Mouse (Mus musculus) adrenal gland, postnatal 14 days (tissue): Measurements from ENCODE around the gene Rabep2. TPM values are rescaled to one million over a fixed set of nuclear protein-coding genes. Genes with fewer than 3 reads are reported as not detected.
"Not testable (repeated sequence)": the region's sequence is repeated elsewhere in the genome, so short reads cannot be mapped to it uniquely, and the experiment has no call there.

Source experiments
- DNase-seq: peaks from one replicate; pipeline ENCODE4 v3.0.0; 2021; ENCODE audit warnings: mixed read lengths
- total RNA-seq: library from RNA; stranded (reverse); gene quantifications from 2 replicates; pipeline ENCODE4 v1.2.3, GENCODE M21; 2021

The Rabep2 gene
- total RNA-seq, 1 experiment from 2014 or later = 35.7 TPM

DNA sequence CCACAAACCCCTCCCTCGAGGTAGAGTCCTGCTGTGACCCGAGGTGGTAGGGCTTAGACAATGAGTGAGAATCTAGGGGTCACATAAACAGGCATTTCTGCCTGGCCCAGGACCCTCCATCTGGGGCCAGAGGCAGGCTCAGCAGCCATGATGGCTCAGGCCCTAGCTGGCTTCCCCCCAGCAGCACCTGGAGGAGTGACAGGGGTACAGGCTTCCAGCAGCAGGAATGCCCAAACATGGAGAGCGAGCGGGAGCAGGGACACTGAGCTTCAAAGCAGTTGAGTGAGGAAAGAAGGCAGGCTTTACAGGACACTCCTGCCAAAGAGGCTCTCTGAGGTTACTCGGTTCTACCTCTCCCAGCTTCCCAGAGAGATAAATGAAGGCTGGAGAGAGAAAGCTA lies 36.3 kb downstream of the Rabep2 start:
- peak; percentile 49 for DNase-seq

DNA sequence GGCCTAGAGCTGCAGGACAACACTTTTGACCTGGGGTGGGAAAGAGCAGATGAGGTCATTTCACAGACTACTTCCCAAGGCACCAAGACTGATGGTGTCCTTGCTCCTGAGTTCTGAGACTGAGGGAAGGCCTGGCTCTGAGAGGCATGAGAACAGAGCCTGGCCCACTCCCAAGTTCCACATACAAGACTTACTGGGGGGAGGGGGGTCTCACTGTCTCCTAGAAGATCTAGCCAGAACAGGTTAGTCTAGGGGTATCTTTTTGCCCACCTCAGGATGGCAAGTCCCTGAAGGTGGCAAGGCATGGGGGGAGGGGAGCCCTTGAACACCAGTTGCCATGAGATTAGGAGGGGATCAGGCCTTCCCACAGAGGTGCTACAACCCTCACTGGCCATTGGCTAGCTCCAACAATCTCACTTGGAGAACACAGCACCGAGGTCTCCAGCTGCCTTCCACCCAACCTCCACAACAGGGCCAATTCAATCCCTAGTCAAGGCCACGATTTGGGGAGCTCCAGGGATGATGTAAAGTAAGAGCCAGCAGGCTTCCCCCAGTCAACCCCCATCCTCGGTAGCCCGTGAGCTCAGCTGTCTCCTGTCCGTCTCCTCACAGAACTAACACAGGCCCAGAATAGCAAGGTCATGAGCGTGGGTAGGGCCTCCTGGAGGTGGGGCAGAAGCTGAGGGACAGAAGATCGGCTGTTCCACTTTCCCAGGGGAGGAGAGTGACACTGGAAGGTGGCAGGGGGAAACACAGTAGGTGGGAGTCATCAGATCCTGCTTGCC lies 36.9 kb downstream of the Rabep2 start:
- DNase-seq = peak; percentile 74

DNA sequence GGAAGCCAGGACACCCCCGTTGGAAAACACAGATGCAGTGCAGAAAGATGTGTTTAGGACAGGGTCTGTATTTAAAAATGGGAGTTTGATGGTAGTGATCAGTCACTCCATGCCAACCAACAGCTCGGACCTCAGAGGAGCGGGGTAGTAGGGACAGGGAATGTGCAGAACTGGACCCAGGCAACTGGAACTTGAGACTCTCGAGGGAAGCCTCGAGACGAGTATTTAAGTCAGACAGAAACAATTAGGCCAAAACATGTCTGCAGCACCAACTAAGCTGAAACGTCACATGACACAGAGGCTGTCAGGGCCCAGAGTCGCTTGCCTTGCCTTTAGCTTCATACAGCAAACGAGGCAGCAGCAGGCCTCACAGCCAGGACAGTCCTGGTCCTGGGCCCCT lies 37.6 kb downstream of the Rabep2 start:
- DNase-seq = no peak

DNA sequence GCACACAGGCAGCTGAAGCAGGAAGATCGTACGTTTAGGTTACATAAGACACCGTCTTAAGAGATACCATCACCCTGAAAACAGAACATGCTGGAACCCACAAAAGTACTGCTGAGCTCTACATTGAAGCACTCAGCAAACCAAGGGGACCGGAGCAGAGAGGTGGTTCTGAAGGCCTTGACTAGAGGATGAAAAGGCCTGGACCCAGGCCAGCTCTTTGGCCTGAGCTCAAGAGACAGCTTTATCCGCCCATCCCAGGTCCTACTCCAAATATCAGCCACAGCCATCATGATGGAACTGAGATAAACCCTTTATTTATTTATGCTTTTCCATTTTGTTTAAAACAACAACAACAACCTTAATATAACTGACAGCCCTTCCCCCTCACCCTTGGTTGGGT lies 38.1 kb downstream of the Rabep2 start:
- DNase-seq = peak; percentile 50

DNA sequence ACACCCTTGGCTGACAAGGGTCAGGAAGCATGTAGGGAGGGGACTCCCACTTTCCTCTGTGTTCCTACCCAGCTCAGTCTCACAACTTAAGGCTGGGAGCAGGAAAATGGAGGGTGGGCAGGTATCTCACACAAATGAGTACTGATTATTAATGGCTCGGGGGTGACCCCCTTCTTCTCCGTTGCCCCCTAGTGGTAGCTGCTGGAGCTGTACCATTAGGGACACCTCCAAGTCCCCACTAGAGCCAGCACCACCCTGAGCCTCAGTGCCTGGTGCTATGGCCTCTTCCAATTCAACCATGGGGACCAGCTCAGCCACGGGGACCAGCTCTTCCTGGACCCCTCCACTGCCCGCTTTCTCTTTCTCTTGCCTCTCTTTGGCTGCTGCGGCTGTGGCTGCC lies 38.7 kb downstream of the Rabep2 start:
- DNase-seq = peak; percentile 77

DNA sequence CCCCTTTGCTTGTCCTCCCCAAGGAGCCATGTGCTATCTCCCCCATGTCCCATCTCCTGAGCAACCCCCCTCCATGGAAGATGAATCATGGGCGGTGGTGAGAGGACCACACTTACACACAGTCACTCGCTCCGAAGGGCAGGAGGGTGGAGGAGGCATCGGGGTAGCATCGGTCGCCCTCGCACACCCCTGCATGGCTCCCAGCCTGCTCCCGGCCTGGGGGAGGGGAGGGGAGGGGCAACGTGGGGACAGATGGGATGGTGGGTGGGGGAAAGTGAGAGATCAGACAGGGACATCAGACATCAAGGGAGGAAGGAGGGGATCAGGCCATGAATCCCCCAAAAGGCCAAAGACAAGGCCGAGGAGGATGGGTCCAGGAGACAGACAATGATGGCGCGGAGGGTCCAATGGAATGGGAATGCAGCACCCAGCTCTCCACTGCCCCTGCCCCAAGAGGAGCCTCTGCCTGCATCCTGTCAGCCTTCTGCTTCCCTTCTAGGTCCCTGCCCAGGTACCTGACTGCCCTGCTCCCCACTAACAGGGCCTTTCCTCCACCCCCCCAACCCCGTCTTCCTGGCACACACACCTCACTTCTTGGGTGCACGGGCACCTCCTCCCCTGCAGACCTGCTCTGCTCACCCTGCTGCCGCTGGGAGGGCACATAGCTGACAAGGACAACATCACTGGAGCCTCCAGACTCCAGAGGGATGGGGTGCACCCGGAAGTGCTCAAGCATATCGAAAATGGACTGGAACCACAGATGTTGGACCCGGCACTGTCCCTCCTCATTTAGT lies 39.5 kb downstream of the Rabep2 start:
- no peak for DNase-seq

DNA sequence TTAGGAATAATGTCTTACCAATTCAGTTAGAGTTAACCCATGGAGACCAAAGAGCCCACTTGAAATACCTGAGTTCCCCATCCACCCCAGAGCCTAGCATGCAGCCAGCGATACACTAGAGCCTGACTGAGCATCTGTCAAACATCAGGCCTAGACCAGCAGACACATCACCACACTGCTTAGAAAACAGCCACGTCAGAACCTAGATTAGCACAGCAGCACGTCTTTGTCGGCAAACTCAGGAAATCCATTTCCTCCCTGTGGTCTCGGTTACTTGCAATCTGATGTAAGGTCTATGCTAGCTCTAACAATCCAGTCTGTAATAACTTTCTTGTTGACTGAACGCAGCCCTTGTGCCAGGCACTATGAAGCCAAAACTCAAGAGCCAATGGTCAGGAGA lies 41.5 kb downstream of the Rabep2 start:
- no peak for DNase-seq

DNA sequence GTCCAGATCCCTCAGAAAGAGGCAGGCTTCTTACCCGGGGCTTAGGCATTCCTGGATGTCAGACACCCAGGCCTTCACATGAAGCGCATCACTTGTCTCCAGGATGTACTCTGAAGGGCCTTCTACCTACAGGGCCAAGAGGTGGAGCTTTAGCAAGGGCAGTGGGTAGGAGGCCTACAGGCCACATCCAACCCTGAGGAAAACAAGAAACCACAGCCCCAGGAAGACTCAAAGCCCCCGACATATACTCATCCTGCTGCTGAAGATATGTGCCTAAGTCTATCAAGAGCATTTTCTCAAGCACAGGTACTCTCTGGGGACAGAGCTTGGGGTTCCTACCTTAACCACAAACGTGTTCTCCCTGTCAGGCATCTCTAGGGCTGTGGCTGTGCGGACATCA lies 42.8 kb downstream of the Rabep2 start:
- DNase-seq = no peak

DNA sequence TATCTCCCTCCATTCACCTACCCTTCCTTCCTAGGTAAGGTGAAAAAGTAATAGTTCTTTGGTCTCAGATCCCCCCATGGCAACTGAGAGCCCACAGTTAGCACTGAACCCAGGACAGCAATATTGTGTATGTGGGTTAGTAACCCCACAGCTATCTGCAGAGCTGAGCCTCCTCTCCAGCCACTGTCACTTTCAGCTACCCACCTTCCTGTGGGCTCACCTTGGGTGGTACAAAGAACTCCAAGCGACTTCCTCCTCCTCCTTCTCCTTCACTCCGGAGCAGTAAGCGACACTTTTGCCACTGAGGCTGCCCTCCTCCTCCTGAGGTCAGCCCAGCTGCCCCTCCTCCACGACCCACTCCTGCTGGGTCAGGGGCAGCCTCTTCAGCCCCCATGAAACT lies 43.3 kb downstream of the Rabep2 start:
- DNase-seq = no peak

DNA sequence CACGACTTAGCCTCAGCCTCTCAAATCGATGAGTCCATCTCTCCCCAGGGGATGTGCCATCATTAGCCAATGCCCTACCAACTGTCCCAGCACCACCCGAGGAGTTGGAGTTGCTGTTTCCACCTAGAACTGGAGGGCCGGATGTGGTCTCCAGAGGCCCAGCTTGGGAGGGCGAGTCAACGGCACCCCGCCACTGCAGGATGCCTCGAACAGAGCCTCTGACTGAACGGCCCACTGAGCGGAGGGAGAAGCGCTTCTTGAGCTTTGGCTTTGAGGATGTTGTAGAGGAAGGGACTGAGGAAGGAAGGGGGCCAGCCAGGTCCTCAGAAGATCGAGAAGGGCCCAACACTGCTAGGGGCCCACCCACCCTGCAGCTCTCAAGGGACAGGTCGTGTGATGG lies 43.7 kb downstream of the Rabep2 start:
- DNase-seq = no peak

DNA sequence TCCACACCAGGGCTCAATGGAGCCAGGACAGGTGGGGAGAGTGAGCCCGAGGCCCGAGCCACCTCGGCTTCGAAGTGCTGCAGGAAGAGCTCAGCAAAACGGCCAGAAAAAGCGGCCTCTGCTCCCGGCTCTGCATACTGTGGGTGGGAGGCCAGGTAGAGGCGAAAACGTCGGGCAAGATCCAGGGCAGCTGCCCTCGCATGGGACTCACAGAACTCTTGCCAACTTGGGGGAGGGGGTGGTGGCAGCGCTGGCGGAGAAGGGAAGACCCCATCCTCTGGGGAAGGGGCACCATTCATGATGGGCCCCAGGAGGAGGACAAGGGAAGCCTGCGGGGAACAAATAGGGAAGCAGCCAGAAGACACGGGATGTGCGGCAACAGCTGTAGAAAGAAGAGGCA lies 44.2 kb downstream of the Rabep2 start:
- no peak for DNase-seq

DNA sequence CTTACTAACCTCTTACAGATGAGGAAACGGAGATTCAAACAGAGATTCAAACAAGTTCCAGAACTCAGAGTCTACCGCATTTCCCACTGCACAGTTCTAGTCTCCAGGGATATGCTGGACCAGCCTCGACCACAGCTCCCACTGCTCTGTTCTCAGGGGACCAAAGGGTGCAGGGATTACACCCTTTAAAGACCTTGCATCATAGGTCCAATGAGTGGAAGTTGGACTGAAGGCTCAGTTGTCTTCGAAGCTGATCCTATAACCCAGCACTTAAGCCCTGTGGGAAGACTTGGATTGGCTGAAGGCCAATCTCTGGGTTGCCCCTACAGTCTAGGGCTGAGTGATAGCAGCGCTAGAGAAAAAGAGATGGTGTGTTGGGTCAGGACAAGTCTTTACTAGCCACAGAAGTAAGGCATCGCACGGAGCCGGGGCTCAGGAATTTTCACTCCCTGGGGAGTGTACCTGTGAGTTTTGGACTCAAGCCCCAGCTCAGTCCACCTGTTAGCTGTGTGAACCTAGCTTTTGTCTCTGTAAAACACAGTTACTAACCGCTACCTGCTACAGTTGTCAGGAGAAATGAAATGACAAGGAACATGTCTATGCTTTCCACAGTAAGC lies 45.0 kb downstream of the Rabep2 start:
- DNase-seq = no peak

DNA sequence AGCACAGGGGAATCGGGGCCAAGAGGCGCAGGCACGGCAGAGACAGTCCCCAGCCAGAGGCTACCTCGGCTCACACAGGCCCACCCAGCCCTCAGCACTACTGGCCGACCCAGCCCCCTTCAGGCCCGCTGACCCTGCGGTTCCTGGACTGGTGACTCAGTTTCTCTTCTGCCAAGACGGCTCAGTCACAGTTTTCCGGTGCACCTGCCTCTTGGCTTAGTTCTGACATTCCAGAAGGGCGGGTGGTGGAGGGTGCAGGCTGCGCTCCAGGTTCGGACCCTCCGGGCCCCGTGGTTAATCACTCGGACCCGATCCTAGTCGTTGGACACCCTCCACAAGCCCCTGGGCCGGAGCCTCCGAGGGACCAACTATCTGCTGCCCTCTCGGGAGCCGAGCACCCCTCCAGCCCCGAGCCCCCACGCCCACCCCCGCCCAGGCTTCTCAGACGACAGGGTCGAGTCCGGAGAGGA lies 46.0 kb downstream of the Rabep2 start:
- DNase-seq = no peak

DNA sequence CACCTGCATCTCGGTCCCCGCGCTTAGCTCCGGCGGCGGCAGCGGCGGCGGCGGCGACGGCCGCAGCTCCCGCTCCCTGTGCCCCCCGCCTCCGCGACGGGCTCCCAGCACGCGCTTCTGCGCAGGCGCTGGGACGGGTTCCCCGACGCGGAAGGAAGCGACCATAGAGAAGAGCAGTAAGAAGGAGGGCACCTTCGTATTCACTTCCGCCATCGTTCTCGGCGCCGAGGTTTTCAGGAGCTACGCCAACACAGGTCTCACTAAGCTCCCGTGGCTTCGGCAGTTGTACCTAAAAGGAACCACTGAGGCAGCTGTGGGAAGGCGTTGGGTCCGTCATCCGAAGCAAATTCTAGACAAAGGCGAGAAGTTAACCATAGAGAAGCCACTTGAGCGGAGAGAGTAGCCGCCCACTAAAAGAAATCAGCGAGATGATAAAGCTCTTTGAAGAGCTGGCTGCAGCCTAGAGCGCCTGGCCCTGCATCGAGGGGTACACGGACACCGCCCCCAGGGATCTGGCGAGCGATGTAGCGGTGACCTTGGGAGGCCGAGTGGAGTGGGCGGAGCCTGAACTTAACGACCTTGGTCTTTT lies 46.5 kb downstream of the Rabep2 start, which contains the start of gene Sh2b1:
TSS of gene Sh2b1 (minus strand) at position 432 of the 589 bp plus-strand sequence.
- DNase-seq = peak; percentile 95

DNA sequence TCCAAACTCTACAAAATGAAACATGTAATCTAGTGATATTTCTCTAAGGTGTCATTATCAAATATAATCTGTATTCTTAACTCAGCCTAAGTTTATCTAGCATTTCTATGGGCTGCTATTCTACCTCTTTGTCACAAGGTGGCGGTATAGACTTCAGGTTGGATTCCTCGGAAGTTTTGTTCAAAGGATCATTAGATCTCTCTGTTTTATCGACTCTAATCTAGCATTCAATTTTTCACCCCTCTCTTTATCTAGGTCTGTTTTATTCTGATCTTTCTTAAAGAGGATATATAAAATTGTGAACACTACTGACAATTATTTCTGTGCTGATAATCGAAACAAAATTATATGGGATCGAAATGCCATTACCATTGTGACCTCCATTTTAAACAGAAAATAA lies 53.1 kb downstream of the Rabep2 start:
- no peak for DNase-seq

DNA sequence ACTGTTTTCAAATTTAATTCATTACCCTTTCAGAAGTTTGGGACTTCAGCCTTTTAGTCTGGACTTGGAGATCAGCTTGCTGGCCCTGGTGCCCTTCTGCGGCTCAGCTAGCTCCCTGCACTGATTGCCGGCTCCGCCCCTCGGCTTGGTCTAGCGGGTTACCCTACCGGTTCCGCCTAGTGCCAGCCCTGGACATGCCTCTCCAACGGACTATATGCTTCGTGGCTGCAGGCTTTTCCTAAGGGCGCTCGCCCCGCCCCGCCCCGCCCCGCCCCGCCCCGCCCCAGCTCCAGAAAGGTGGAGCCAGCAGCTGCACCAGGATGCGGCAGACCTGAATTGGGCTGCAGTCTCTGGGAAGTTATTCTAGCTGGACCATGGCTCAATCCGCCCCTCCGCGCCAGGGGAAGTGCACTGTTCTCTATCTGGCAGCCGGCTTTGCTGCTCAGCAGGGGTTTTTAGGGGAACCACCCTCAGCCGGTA lies 53.9 kb downstream of the Rabep2 start:
- peak; percentile 95 for DNase-seq

DNA sequence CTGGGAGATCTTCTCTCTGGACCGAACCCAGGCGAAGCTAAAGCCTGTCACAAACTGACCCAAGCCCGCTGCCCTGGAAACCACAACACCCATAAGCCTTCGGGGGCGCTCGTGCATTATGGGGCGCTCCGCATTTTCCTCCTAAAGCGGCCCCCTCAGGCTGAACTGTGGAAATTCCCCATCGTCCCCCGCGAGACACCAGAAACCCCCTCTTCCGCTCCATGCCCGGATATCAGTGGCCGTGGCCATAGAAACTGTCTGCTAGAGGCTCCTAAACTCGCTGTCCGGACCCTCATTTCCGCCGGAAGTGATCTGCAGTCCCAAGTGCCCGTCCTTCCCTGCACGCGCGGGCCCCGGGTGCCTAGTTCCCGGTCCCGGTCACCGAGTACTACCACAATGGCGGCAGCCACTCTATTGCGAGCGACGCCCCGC lies 58.5 kb downstream of the Rabep2 start, which contains the start of gene Tufm:
TSS of gene Tufm (plus strand) at position 310 of the 432 bp plus-strand sequence.
- DNase-seq = peak; percentile 98

DNA sequence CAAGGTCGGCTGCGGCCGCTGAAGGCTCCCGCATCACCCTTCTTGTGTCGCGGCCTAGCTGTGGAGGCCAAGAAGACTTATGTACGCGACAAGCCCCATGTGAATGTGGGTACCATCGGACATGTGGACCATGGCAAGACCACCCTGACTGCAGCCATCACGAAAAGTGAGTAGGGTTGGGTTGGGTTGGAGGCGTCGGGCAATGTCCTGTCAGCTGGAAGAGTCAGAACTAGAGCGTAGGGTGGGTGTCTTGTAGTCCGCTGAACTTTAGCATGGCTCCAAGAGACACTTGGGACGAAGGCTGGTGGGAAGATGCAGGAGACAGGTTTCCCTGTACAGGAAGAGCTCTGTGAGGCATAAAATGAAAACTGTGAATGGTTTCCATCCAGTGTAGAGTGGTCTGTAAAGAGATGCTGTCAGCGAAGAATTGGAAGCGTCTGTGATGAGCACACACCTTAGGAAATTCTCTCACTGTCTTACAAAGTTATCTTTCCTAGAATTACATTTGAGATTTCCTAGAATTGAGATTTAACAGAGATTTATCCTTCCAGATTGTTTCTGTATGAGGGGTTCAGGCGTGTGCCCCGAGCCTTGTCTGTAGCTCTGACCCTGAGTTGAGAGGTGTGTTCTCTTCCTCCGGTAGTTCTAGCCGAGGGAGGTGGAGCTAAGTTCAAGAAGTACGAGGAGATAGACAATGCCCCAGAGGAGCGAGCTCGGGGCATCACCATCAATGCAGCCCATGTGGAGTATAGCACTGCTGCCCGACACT lies 59.2 kb downstream of the Rabep2 start:
- not testable (repeated sequence) for DNase-seq

DNA sequence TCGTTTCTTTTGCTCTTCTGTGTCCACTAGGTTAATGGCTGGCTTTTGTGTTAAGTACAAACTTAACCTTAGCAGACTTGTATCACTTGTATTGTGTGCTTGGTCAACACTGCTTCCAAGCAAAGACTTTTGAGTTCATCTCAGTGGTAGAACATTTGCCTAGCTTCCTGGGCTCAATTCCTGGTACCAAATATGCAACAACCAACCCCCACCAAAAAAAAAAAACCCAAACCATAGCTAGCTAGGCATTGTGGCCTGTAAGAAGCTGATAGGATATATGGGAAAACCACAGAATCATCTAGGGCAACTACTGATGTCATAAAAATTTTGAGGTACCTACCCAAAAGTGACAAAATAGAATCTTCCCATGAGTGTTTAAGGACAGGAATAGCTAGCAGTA lies 62.4 kb downstream of the Rabep2 start:
- DNase-seq = no peak

DNA sequence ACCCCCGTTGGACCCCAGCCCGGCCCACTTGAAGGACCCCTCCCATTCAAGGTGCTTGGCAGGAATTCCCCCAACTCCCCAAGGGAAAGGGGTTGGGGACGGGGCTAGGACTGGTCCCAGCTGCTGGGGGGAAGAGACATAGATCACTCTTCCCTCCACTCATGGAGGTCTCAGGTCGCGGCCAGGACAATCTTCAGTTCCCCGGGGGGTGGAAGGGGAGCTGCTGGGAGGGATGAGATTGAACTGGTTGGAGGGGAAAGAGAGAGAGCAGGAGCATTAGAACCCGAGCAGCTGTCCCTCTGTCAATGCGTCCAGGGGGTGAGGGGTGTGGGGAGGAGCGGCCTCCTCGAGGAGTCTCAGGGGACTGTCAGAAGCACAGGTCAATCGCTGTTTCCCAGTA lies 63.4 kb downstream of the Rabep2 start:
- no peak for DNase-seq

DNA sequence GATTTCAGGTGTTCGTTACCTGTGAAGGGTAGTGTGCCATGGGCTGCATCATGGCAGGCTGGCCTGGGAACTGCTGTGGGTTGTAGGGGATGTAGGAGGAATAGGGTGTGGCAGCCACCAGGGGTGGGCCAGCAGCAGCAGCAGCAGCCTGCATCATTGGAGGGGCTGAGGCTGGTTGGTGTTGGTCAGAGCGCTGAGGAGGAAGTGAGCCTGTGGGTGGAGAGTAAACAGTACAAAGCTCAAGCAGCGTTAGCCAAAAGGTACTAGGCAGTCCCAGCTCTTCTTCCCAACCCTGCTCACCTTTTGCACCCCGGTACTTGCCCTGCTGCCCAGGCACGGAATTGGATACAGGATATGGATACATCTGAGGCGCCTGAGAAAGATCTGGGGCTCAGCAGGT lies 65.6 kb downstream of the Rabep2 start:
- no peak for DNase-seq

DNA sequence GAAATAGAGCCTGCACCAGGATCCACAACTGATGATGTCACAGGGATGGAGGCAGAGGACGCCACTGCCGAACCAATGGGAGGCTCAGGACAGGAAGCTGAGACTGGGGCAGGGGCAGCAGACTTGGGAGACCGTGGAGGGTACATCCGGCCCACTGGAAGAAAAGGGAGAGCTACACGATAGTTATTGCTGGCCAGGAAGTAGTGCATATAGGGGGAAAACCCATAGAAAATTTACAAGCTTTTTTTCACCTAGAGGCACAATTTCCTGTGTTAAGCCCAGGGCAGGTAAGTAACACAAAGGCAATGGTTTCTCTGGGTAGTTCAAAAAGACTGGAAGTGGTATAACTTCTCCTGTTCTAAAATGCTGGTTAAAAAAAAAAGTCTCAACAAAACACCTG lies 67.9 kb downstream of the Rabep2 start:
- no peak for DNase-seq
